Mouse (Mus musculus): Measurements from ENCODE around the gene Lysmd4. TPM values are rescaled to one million over a fixed set of nuclear protein-coding genes. Genes with fewer than 3 reads are reported as not detected.

Gene Lysmd4
- total RNA-seq (2012; rRNA removed) (5.0 and 5.2 TPM in 2 replicates), polyA plus RNA-seq (2012; ENCODE audit: insufficient read depth in 1 of 2, insufficient read length in 2 of 2, low read depth in 1 of 2, low replicate concordance in 2 of 2, missing spikeins in 1 of 2) (1 to 10 TPM in 1 of 2 experiments, not detected in 1; 7.9 TPM)

- Histone ChIP-seq H3K4me3 (ENCODE audit: control insufficient read depth in 1 of 2, insufficient read depth in 1 of 2, low read depth in 2 of 2, low read length in 2 of 2) (peak within 1 kb of the TSS; percentile 74 to 99), H3K9ac (ENCODE audit: control insufficient read depth, low read depth, low read length, poor library complexity, severe bottlenecking) (peak within 1 kb of the TSS; percentile 69), H3K36me3 (ENCODE audit: control insufficient read depth in 1 of 2, insufficient read depth in 2 of 2, low read length in 2 of 2) (no peaks in the 10 kb centered on the region), H3K79me2 (ENCODE audit: control insufficient read depth, insufficient read depth, low read length, poor library complexity) (no peaks in the 10 kb centered on the region), H3K27me3 (ENCODE audit: control insufficient read depth in 1 of 2, insufficient read depth in 2 of 2, low read length in 2 of 2) (no peaks in the 10 kb centered on the region), H3K9me3 (replicated peaks; ENCODE audit: insufficient read depth, low read length) (no peaks in the 10 kb centered on the region), H3K4me1 (ENCODE audit: control insufficient read depth in 1 of 2, insufficient read depth in 2 of 2, low read length in 2 of 2) (no peaks in the 10 kb centered on the region), H3K27ac (ENCODE audit: control insufficient read depth, low read depth, low read length) (no peak within 1 kb of the TSS)
- DNase-seq (ENCODE audit: low read depth, low spot score), result peak; percentile 96
- peak; percentile 79 for TF ChIP-seq MXI1 (IDR thresholded peaks at IDR 0.05; ENCODE audit: low read depth, low read length)
- no peak for TF ChIP-seq GABPA (IDR thresholded peaks at IDR 0.05; ENCODE audit: low read depth, low read length)
- peak; percentile 37; the same call in 1 of the 2 replicates for TF ChIP-seq CHD2 (IDR thresholded peaks at IDR 0.05; ENCODE audit: low read length)
- TF ChIP-seq USF1 (IDR thresholded peaks at IDR 0.05; ENCODE audit: low read depth, low read length), result no peak
- TF ChIP-seq MAZ (IDR thresholded peaks at IDR 0.05; ENCODE audit: low read depth, low read length), result peak; percentile 59; the same call in 1 of the 2 replicates
- TF ChIP-seq ETS1 (IDR thresholded peaks at IDR 0.05; ENCODE audit: low read depth, low read length), result no peak
- no peak for TF ChIP-seq ZC3H11A (IDR thresholded peaks at IDR 0.05; ENCODE audit: low read depth, low read length)
- no peak for TF ChIP-seq TAL1 (IDR thresholded peaks at IDR 0.05; ENCODE audit: low read length)
- no peak; the same call in 1 of the 2 replicates for TF ChIP-seq KAT2A (conservative IDR thresholded peaks at IDR 0.05; ENCODE audit: low read depth, low read length)
- no peak for TF ChIP-seq E2F4 (IDR thresholded peaks at IDR 0.05; ENCODE audit: borderline replicate concordance, low read depth, low read length)
- peak; percentile 66; the same call in 1 of the 2 replicates for TF ChIP-seq HCFC1 (IDR thresholded peaks at IDR 0.05; ENCODE audit: low read depth, low read length)
- no peak for TF ChIP-seq MEF2A (IDR thresholded peaks at IDR 0.05; ENCODE audit: extremely low read depth, insufficient replicate concordance, low read depth, low read length, poor library complexity, severe bottlenecking)
- TF ChIP-seq CHD1 (IDR thresholded peaks at IDR 0.05; ENCODE audit: low read depth, low read length), result no peak
- TF ChIP-seq MYB (IDR thresholded peaks at IDR 0.05; ENCODE audit: low read depth, low read length), result no peak
- TF ChIP-seq MYC (IDR thresholded peaks at IDR 0.05; ENCODE audit: low read depth, low read length), result no peak
- no peak for TF ChIP-seq EP300 (IDR thresholded peaks at IDR 0.05; ENCODE audit: low read depth in 1 of 2, low read length in 2 of 2)
- no peak for TF ChIP-seq SMC3 (IDR thresholded peaks at IDR 0.05; ENCODE audit: low read depth, low read length)
- no peak for TF ChIP-seq NRF1 (IDR thresholded peaks at IDR 0.05; ENCODE audit: insufficient read depth, low read depth, low read length, poor library complexity, severe bottlenecking)
- no peak for TF ChIP-seq TBP (IDR thresholded peaks at IDR 0.05; ENCODE audit: low read depth, low read length)
- TF ChIP-seq UBTF (IDR thresholded peaks at IDR 0.05; ENCODE audit: borderline replicate concordance, insufficient read depth, low read depth, low read length), result no peak
- no peak for TF ChIP-seq POLR2AphosphoS5 (IDR thresholded peaks at IDR 0.05; ENCODE audit: borderline replicate concordance, low read depth, low read length)
- peak in 1 of 2 experiments; percentile 44; a peak in 1 of 4 replicates for TF ChIP-seq POLR2A (IDR thresholded peaks at IDR 0.05; ENCODE audit: control insufficient read depth in 1 of 2, insufficient read depth in 1 of 2, low read depth in 1 of 2, low read length in 2 of 2, poor library complexity in 1 of 2)
- no peak for TF ChIP-seq ZKSCAN1 (IDR thresholded peaks at IDR 0.05; ENCODE audit: low read depth, low read length)
- no peak for TF ChIP-seq ZNF384 (IDR thresholded peaks at IDR 0.05; ENCODE audit: low read depth, low read length)
- TF ChIP-seq SIN3A (IDR thresholded peaks at IDR 0.05; ENCODE audit: low read length), result peak; percentile 88
- 0 out of 2 replicates have a peak, but pooled peaks have one; percentile 25 for TF ChIP-seq TCF12 (IDR thresholded peaks at IDR 0.05; ENCODE audit: low read depth, low read length)
- TF ChIP-seq GATA1 (IDR thresholded peaks at IDR 0.05; ENCODE audit: low read depth, low read length), result no peak
- TF ChIP-seq ZMIZ1 (IDR thresholded peaks at IDR 0.05; ENCODE audit: low read depth, low read length), result no peak
- TF ChIP-seq CTCF (IDR thresholded peaks at IDR 0.05 in 2 of 3, conservative IDR thresholded peaks at IDR 0.05 in 1 of 3; ENCODE audit: control insufficient read depth in 1 of 3, insufficient read depth in 1 of 3, low read depth in 2 of 3, low read length in 3 of 3, poor library complexity in 1 of 3, severe bottlenecking in 1 of 3), result no peak
- TF ChIP-seq RAD21 (IDR thresholded peaks at IDR 0.05; ENCODE audit: low read depth, low read length), result no peak
- TF ChIP-seq NELFE (IDR thresholded peaks at IDR 0.05; ENCODE audit: low read depth, low read length), result peak; percentile 39; the same call in 1 of the 2 replicates
- TF ChIP-seq MAX (IDR thresholded peaks at IDR 0.05; ENCODE audit: low read length), result peak; percentile 42; the same call in 1 of the 2 replicates
- no peak for TF ChIP-seq POLR2AphosphoS2 (IDR thresholded peaks at IDR 0.05; ENCODE audit: low read length)
- TF ChIP-seq BHLHE40 (IDR thresholded peaks at IDR 0.05; ENCODE audit: borderline replicate concordance, low read depth, low read length), result no peak
- TF ChIP-seq ELF1 (IDR thresholded peaks at IDR 0.05; ENCODE audit: low read depth, low read length), result peak; percentile 83
- TF ChIP-seq JUND (IDR thresholded peaks at IDR 0.05; ENCODE audit: low read depth, low read length), result no peak
Measured at GRCm38 (mm10) chr7:67222220-67222862, at the start of gene Lysmd4. TSS of gene Lysmd4 (plus strand) at chr7:67222544.
